Comparison of ENCODE assay signal across 20 mouse cellular contexts in the genomic region with DNA sequence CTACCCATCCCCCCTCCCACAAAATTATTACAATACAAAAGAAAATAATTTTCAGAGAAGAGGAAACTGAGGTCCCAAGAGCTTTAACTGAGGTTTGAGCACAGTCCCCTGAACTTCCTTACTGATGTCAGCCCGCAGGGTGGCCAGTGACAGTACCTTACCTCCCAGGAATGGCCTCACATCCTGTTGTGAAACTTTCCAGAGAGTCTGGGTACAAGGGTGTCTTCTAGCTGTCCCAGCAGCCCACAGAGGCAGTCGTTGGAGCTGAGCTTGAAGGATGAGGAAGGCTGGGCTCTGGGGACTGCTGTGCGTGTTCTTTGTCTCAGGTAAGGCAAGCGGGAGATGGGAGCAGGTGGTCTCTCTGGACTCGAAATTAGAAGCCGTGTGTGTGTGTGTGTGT. TPM values are rescaled to one million over a fixed set of nuclear protein-coding genes. Genes with fewer than 3 reads are reported as not detected.
DNase-seq lines count a peak whose midpoint lies in the region; ATAC-seq and TF ChIP-seq lines count a peak whose summit lies in the region.
"Had no signal": no experiment of that assay in that cellular context is flagged by ENCODE, and none has a peak within 500 bp of the region (broad histone marks: within the 10 kb centered on the region; RNA-seq: fewer than 3 reads in every experiment).

TSS of gene Trem1 (plus strand) at position 251 of the 400 bp plus-strand sequence.

- WGBS in lung, adult 2 months: 63% methylated on average over 6 of the region's 6 CpGs
- 77% methylated on average over 6 of the region's 6 CpGs for WGBS in midbrain, postnatal 0 days

- H3K4me1 ChIP-seq in CH12.LX (ENCODE audit: control insufficient read depth in 1 of 2, insufficient read depth in 2 of 2): peaks cover 3 to 15% of the 10 kb centered on the region in 2 experiments
- H3K4me1 ChIP-seq in lung, adult 2 months (ENCODE audit: control insufficient read depth, insufficient read depth, low read length): no peaks in the 10 kb centered on the region
- no peaks in the 10 kb centered on the region for H3K4me1 ChIP-seq in midbrain, postnatal 0 days (ENCODE audit: insufficient read depth, low read length)
- H3K4me1 ChIP-seq: midbrain, embryonic 12.5 days; neural tube, embryonic 12.5 days had no signal

- no peak within 1 kb of the TSS for H3K4me2 ChIP-seq in CH12.LX (ENCODE audit: insufficient read depth, low read depth, poor library complexity, severe bottlenecking)
- no peak within 1 kb of the TSS for H3K4me2 ChIP-seq in midbrain, postnatal 0 days (ENCODE audit: low read depth, low read length, poor library complexity, severe bottlenecking)
- H3K4me2 ChIP-seq: heart, embryonic 11.5 days; lung, embryonic 14.5 days; midbrain, embryonic 12.5 days; neural tube, embryonic 12.5 days had no signal

- no peak for TF ChIP-seq EP300 in CH12.LX (IDR thresholded peaks at IDR 0.05; ENCODE audit: low read length)

- dilution Hi-C loops in CH12.LX (cut with MboI; ENCODE audit: extremely low pct_ligation_motif_present, extremely low pct_unique_long_range_greater_than_20kb, low sequenced_read_pairs): no loop called here

- no peaks in the 10 kb centered on the region for H3K36me3 ChIP-seq in CH12.LX (replicated peaks in 1 of 2; ENCODE audit: control insufficient read depth in 1 of 2, insufficient read depth in 1 of 2, low read length in 1 of 2)
- H3K36me3 ChIP-seq in midbrain, postnatal 0 days (ENCODE audit: insufficient read depth, low read length): no peaks in the 10 kb centered on the region
- H3K36me3 ChIP-seq: midbrain, embryonic 12.5 days; neural tube, embryonic 12.5 days had no signal

- H3K27me3 ChIP-seq in CH12.LX (replicated peaks): no peaks in the 10 kb centered on the region
- H3K27me3 ChIP-seq in midbrain, postnatal 0 days (ENCODE audit: insufficient read depth, low read length): no peaks in the 10 kb centered on the region
- H3K27me3 ChIP-seq: midbrain, embryonic 12.5 days; neural tube, embryonic 12.5 days had no signal

- DNase-seq in 416B (ENCODE audit: low read depth) (peak; percentile 87), CH12.LX (ENCODE audit: extremely low read depth) (peak; percentile 27)
- DNase-seq in lung, adult 2 months: no peak
- DNase-seq in neural tube, embryonic 10.5 days (ENCODE audit: extremely low spot score, low spot score): no peak
- no peak for DNase-seq in midbrain, postnatal 0 days (ENCODE audit: low spot score)
- DNase-seq in adrenal gland, adult 18-20 months (ENCODE audit: low spot score in 2 of 2): no peak
- DNase-seq: cerebellum, adult 11 months; cerebellum, postnatal 36 days; kidney, adult 18-20 months; left cerebral cortex, postnatal 4 days; lung, embryonic 14.5 days had no signal

- H3K27ac ChIP-seq in CH12.LX (ENCODE audit: insufficient read depth, low read depth): no peak within 1 kb of the TSS
- H3K27ac ChIP-seq in midbrain, postnatal 0 days (ENCODE audit: low read depth, low read length): no peak within 1 kb of the TSS
- H3K27ac ChIP-seq: hindbrain, postnatal 0 days; midbrain, embryonic 12.5 days; neural tube, embryonic 12.5 days; stomach, postnatal 0 days had no signal

- H3K9ac ChIP-seq in CH12.LX (ENCODE audit: insufficient read depth, low read depth): no peak within 1 kb of the TSS
- H3K9ac ChIP-seq in midbrain, postnatal 0 days (replicated peaks; ENCODE audit: low read length, poor library complexity, severe bottlenecking): no peak within 1 kb of the TSS
- H3K9ac ChIP-seq: lung, embryonic 14.5 days; midbrain, embryonic 12.5 days; neural tube, embryonic 12.5 days had no signal

- no peak within 1 kb of the TSS for H3K4me3 ChIP-seq in CH12.LX (replicated peaks in 1 of 3; ENCODE audit: low read depth in 2 of 3, low read length in 2 of 3, poor library complexity in 1 of 3)
- H3K4me3 ChIP-seq in lung, adult 2 months (replicated peaks; ENCODE audit: extremely low read depth, low read depth, low read length): no peak within 1 kb of the TSS
- no peak within 1 kb of the TSS for H3K4me3 ChIP-seq in midbrain, postnatal 0 days (ENCODE audit: low read depth, low read length)
- H3K4me3 ChIP-seq: midbrain, embryonic 12.5 days; neural tube, embryonic 12.5 days had no signal

- in situ Hi-C loops in CH12.LX (cut with MboI; ENCODE audit: low pct_ligation_motif_present, low pct_unique_long_range_greater_than_20kb, low sequenced_read_pairs): no loop called here

- H3K79me2 ChIP-seq in CH12.LX (replicated peaks; ENCODE audit: control insufficient read depth, extremely low read depth, insufficient read depth, poor library complexity, severe bottlenecking): no peaks in the 10 kb centered on the region

- no peak for TF ChIP-seq CTCF in CH12.LX (conservative IDR thresholded peaks at IDR 0.05 in 1 of 2, IDR thresholded peaks at IDR 0.05 in 1 of 2; ENCODE audit: low read depth in 2 of 2, low read length in 2 of 2)
- no peak for TF ChIP-seq CTCF in lung, adult 2 months (IDR thresholded peaks at IDR 0.05; ENCODE audit: insufficient read depth, low read length)
- TF ChIP-seq CTCF in midbrain, postnatal 0 days (IDR thresholded peaks at IDR 0.05): no peak

- no peak for TF ChIP-seq POLR2A in CH12.LX (IDR thresholded peaks at IDR 0.05; ENCODE audit: low read depth, low read length)
- TF ChIP-seq POLR2A in lung, adult 2 months (IDR thresholded peaks at IDR 0.05; ENCODE audit: borderline replicate concordance, extremely low read depth, low read depth, low read length): peak; percentile 23; the same call in 1 of the 2 replicates

- ATAC-seq in monocyte, adult 5-6 weeks (replicated peaks; ENCODE audit: insufficient number of reproducible peaks, low FRiP score, low TSS enrichment, poor library complexity, severe bottlenecking): peak; percentile 76
- ATAC-seq in midbrain, postnatal 0 days (ENCODE audit: low FRiP score): no peak
- ATAC-seq: hindbrain, postnatal 0 days had no signal

- H3K9me3 ChIP-seq in CH12.LX (replicated peaks; ENCODE audit: low read length): no peaks in the 10 kb centered on the region
- no peaks in the 10 kb centered on the region for H3K9me3 ChIP-seq in midbrain, postnatal 0 days (ENCODE audit: low read length)
- H3K9me3 ChIP-seq: midbrain, embryonic 12.5 days; neural tube, embryonic 12.5 days had no signal

- no peak for TF ChIP-seq RAD21 in CH12.LX (IDR thresholded peaks at IDR 0.05; ENCODE audit: low read depth, low read length)

TF ChIP-seq in CH12.LX, 34 proteins besides CTCF, POLR2A, EP300 and RAD21:
- no peak for TF ChIP-seq MYC (IDR thresholded peaks at IDR 0.05; ENCODE audit: low read depth, low read length)
- no peak for TF ChIP-seq KAT2A (IDR thresholded peaks at IDR 0.05; ENCODE audit: insufficient replicate concordance, low read length)
- no peak for TF ChIP-seq CHD1 (IDR thresholded peaks at IDR 0.05; ENCODE audit: low read depth, low read length)
- no peak for TF ChIP-seq USF1 (IDR thresholded peaks at IDR 0.05; ENCODE audit: low read depth, low read length)
- no peak for TF ChIP-seq TBP (conservative IDR thresholded peaks at IDR 0.05; ENCODE audit: low read depth, low read length)
- TF ChIP-seq JUND (conservative IDR thresholded peaks at IDR 0.05; ENCODE audit: low read depth, low read length): no peak
- no peak for TF ChIP-seq ZKSCAN1 (IDR thresholded peaks at IDR 0.05; ENCODE audit: borderline replicate concordance, low read depth, low read length)
- no peak for TF ChIP-seq SIN3A (IDR thresholded peaks at IDR 0.05; ENCODE audit: low read length)
- TF ChIP-seq E2F4 (IDR thresholded peaks at IDR 0.05; ENCODE audit: insufficient replicate concordance, low read depth, low read length): no peak
- no peak for TF ChIP-seq ETS1 (conservative IDR thresholded peaks at IDR 0.05; ENCODE audit: low read depth, low read length)
- TF ChIP-seq MAZ (IDR thresholded peaks at IDR 0.05; ENCODE audit: low read depth, low read length): no peak
- TF ChIP-seq JUN (IDR thresholded peaks at IDR 0.05; ENCODE audit: insufficient read depth, low read depth, low read length): no peak
- TF ChIP-seq ZC3H11A (IDR thresholded peaks at IDR 0.05; ENCODE audit: low read depth, low read length): no peak
- no peak for TF ChIP-seq IRF4 (IDR thresholded peaks at IDR 0.05; ENCODE audit: low read depth, low read length)
- TF ChIP-seq UBTF (IDR thresholded peaks at IDR 0.05; ENCODE audit: low read depth, low read length): no peak
- no peak for TF ChIP-seq HCFC1 (IDR thresholded peaks at IDR 0.05; ENCODE audit: low read depth, low read length)
TF ChIP-seq in CH12.LX: peak in this region for 0.

RNA-seq across cellular contexts. Expression of gene Trem1, which starts in this region (rescaled TPM):
- total RNA-seq in CH12.LX (2012; rRNA removed) (0.08 TPM in 1 of 2 replicates, not detected in the other), CH12.LX (2014; rRNA removed) (0.17 and 0.32 TPM in 2 replicates)
- polyA plus RNA-seq in CH12.LX (2012; ENCODE audit: insufficient read length, low read depth): 0.25 and 0.29 TPM in 2 replicates
- polyA plus RNA-seq in lung, adult 2 months (2012; rRNA removed): 0.68 and 1.2 TPM in 2 replicates
- 75.7 to 167 TPM (median 150 TPM) in 3 replicates for total RNA-seq in monocyte, adult 5-6 weeks (2017)
- total RNA-seq in midbrain, postnatal 0 days (2014; rRNA removed): not detected in 2 replicates
- not detected in 2 replicates for polyA plus RNA-seq in midbrain, postnatal 0 days (2015; fragmentation: Nextera tagmentation; extraction: Ambion mirVana)
- total RNA-seq in adrenal gland, adult 18-20 months (2021): under 1 TPM in 1 of 2 experiments, not detected in 1; 0.20 TPM
- total RNA-seq: gastrocnemius, adult 8-10 months; heart, postnatal 25 days; hindbrain, postnatal 0 days; layer of hippocampus, postnatal 25 days; left cerebral cortex, postnatal 4 days had no signal
- polyA plus RNA-seq: lung, embryonic 14.5 days; neural tube, embryonic 12.5 days; stomach, postnatal 0 days had no signal

Comparison
In these comparisons a context has a peak if more than half of its experiments do, and no peak if none do; other contexts are left out.
1. RNA of gene Trem1 (total RNA-seq): 75.7 to 167 TPM in monocyte, adult 5-6 weeks; 0.20 TPM in adrenal gland, adult 18-20 months, 0.08 to 0.32 TPM in CH12.LX and not detected in midbrain, postnatal 0 days; every median in the first group is over 10 times any median in the second.
2. Peak in DNase-seq in CH12.LX; RNA of the gene not detected or under 1 TPM.